Mouse (Mus musculus) C2C12 (cell line): ENCODE data around the gene Rap1gap2. TPM values are rescaled to one million over a fixed set of nuclear protein-coding genes. Genes with fewer than 3 reads are reported as not detected.

Experiments used
- H3K27me3 ChIP-seq: one replicate; pipeline ENCODE4 v1.6.1; 2011; ENCODE audit not compliant: control insufficient read depth, insufficient read depth, insufficient read length
- H3K36me3 ChIP-seq: one replicate; pipeline ENCODE4 v1.6.1; 2011; ENCODE audit not compliant: control insufficient read depth, insufficient read depth
- H3K4me3 ChIP-seq: one replicate; pipeline ENCODE4 v1.5.1; 2011; ENCODE audit warnings: mild to moderate bottlenecking, control low read depth; ENCODE audit not compliant: poor library complexity, insufficient read depth, severe bottlenecking
- H3K79me2 ChIP-seq: one replicate; pipeline ENCODE4 v1.6.1; 2011; ENCODE audit not compliant: control insufficient read depth, insufficient read depth
- H3K79me3 ChIP-seq: one replicate; pipeline ENCODE4 v1.6.1; 2011; ENCODE audit warnings: low read depth, control low read depth
- H3ac ChIP-seq: one replicate; pipeline ENCODE3; 2011; ENCODE audit warnings: low read depth; ENCODE audit not compliant: control insufficient read depth, insufficient read length
- CEBPB ChIP-seq: IDR thresholded peaks from one replicate; pipeline ENCODE4 v1.6.1; 2011; ENCODE audit warnings: low read depth, mild to moderate bottlenecking, control low read depth, moderate library complexity
- CTCF ChIP-seq: IDR thresholded peaks from one replicate; pipeline ENCODE4 v1.5.1; 2011; ENCODE audit not compliant: control insufficient read depth, insufficient read depth, insufficient read length
- FOSL1 ChIP-seq: IDR thresholded peaks from one replicate; pipeline ENCODE4 v1.8.0; 2011; ENCODE audit warnings: mild to moderate bottlenecking, low read length; ENCODE audit not compliant: poor library complexity, insufficient read depth, severe bottlenecking
- MAX ChIP-seq: IDR thresholded peaks from one replicate; pipeline ENCODE4 v1.6.1; 2011; ENCODE audit warnings: mild to moderate bottlenecking, control low read depth
- MYOD1 ChIP-seq: IDR thresholded peaks from one replicate; pipeline ENCODE4 v1.6.1; 2011; ENCODE audit warnings: low read depth; ENCODE audit not compliant: control insufficient read depth, insufficient read length
- MYOG ChIP-seq: IDR thresholded peaks from one replicate; pipeline ENCODE4 v1.6.1; 2011; ENCODE audit not compliant: control insufficient read depth, insufficient read length; ENCODE audit errors: extremely low read depth
- USF1 ChIP-seq: IDR thresholded peaks from one replicate; pipeline ENCODE4 v1.6.1; 2011; ENCODE audit warnings: low read depth, mild to moderate bottlenecking, control low read depth, moderate library complexity
- polyA plus RNA-seq: library from polyadenylated mRNA; unstranded; fragments of >200 nt; fragmentation: generic; extraction: Trizol; gene quantifications from one replicate; pipeline ENCODE4 v1.2.1, GENCODE M21; 2012; ENCODE audit warnings: missing spikeins

Rap1gap2 gene
- polyA plus RNA-seq, 1 experiment = 1.4 TPM

DNA sequence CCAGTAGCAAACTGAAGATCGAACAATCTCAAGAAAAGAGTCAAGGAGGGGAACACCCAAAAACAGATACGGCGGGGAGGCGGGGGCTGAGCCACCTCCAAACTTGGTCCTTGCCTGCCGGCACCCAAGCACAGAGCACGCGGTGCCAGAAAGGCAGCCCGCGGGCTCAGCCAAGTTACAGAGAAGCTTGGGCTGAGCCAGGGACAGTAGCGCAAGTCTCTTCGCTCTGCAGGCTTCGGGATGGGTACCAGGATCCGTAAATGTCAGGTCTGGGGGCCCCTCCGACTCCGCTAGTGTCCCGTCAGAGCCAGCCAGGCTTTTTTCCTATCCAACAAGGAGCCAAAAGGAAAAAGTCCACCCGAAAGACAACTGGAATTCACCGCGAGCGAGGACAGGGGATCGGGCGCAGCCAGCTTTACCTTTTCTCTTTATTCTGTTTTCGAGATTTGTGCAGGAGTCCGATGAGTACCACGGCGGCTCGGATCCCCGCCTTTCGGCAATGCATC, 88.7 kb downstream of the Rap1gap2 start:
- peaks cover 15% of the 10 kb centered on the region for H3K27me3 ChIP-seq
- H3K36me3 ChIP-seq = no peaks in the 10 kb centered on the region
- TF ChIP-seq MYOG = no peak
- TF ChIP-seq CEBPB = no peak
- TF ChIP-seq USF1 = no peak
- no peak for TF ChIP-seq CTCF

GRCm38 (mm10) chr11:74520201-74520600, 90.5 kb downstream of the Rap1gap2 start:
- no peaks in the 10 kb centered on the region for H3K79me3 ChIP-seq
- H3K79me2 ChIP-seq = no peaks in the 10 kb centered on the region
- H3K27me3 ChIP-seq = peaks cover 15% of the 10 kb centered on the region
- TF ChIP-seq MAX (no peak), MYOG (no peak), USF1 (no peak), FOSL1 (no peak), CEBPB (no peak), CTCF (no peak), MYOD1 (no peak)
- no peak overlapping the region for H3ac ChIP-seq
- H3K4me3 ChIP-seq = no peak overlapping the region
- no peaks in the 10 kb centered on the region for H3K36me3 ChIP-seq

More for the DNA sequence above, 88.7 kb downstream of the Rap1gap2 start:
- Histone ChIP-seq H3K4me3 (peak overlapping the region; percentile 30), H3ac (no peak overlapping the region), H3K79me3 (no peaks in the 10 kb centered on the region), H3K79me2 (no peaks in the 10 kb centered on the region)

GRCm38 (mm10) chr11:74516112-74516511, 94.6 kb downstream of the Rap1gap2 start:
- H3K79me3 ChIP-seq = no peaks in the 10 kb centered on the region
- no peaks in the 10 kb centered on the region for H3K36me3 ChIP-seq
- H3K4me3 ChIP-seq = no peak overlapping the region
- no peaks in the 10 kb centered on the region for H3K27me3 ChIP-seq
- TF ChIP-seq CTCF = no peak
- no peak for TF ChIP-seq CEBPB
- no peak for TF ChIP-seq USF1
- TF ChIP-seq MYOD1 = no peak
- TF ChIP-seq MAX = no peak
- no peak for TF ChIP-seq FOSL1
- no peak for TF ChIP-seq MYOG
- H3K79me2 ChIP-seq = no peaks in the 10 kb centered on the region
- no peak overlapping the region for H3ac ChIP-seq

DNA sequence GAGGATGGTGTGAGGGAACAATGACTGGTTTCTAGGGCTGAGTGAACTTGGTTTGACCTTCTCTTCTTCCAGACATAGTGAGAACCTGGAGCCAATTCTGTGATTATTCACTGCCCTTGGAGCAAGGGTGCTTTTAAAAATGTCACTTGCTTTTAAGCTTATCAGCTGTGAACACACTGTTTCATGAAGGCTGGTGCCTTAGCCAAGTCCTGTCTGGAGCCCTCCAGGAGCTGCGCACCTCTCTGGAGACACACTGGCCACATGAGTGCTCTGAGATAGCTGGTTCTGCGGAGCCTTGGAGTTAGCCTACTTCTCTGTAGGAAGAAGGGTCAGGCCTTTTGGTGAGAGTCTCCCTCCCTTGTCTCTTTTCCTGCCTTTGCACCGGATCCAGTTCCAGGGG, 95.7 kb downstream of the Rap1gap2 start:
- Histone ChIP-seq H3ac (no peak overlapping the region), H3K4me3 (no peak overlapping the region), H3K27me3 (peaks cover 7% of the 10 kb centered on the region), H3K36me3 (no peaks in the 10 kb centered on the region), H3K79me2 (no peaks in the 10 kb centered on the region), H3K79me3 (no peaks in the 10 kb centered on the region)
- TF ChIP-seq CTCF (no peak), MYOG (no peak), MAX (no peak)

DNA sequence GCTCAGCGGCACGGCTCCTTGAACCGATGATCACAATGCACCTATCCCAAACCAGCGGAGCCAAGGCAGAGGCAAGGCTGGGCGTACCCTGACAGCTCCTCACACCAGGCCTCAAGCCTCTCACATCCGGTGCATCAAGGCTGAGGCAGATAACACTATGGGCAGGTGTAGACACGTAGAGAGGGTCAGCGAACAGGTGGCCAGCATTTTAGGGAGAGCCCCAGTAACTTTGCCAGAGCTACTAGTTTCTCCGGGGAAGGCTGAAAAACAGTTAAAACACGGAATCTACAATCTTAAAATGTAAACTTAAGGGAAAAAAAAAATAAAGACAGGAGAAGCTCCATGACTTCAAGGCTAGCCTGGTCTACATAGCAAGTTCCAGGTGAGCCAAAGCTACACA, 98.1 kb downstream of the Rap1gap2 start:
- Histone ChIP-seq H3K79me2 (no peaks in the 10 kb centered on the region), H3K36me3 (no peaks in the 10 kb centered on the region), H3K79me3 (no peaks in the 10 kb centered on the region), H3K4me3 (no peak overlapping the region), H3K27me3 (peaks cover 13% of the 10 kb centered on the region), H3ac (no peak overlapping the region)
- TF ChIP-seq MYOG (no peak), MAX (no peak), CEBPB (no peak), MYOD1 (no peak), USF1 (no peak), FOSL1 (no peak), CTCF (no peak)

DNA sequence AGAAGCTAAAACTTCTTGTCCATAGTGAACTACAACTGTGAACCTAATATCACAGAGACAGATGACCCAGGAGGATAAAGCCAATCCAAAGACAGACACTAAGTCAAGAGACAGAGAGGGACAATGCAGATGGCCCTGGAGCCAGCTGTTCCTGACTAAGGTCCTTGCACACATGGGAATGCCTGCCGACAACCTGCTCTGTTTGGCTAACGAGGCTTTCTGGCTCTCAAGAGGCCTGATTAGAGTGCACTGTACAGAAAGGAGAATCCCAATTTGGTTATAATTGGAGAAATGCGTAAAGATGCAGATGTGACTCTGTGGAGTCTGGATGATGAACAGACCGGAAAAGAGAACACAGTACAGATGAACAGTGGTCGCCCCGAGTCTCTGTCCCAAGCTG, 104.4 kb downstream of the Rap1gap2 start:
- TF ChIP-seq FOSL1 (no peak), MAX (no peak), CEBPB (no peak), CTCF (no peak), USF1 (no peak), MYOG (no peak), MYOD1 (no peak)
- H3K36me3 ChIP-seq = no peaks in the 10 kb centered on the region
- no peak overlapping the region for H3K4me3 ChIP-seq
- peaks cover 21% of the 10 kb centered on the region for H3K27me3 ChIP-seq
- no peak overlapping the region for H3ac ChIP-seq
- no peaks in the 10 kb centered on the region for H3K79me2 ChIP-seq
- H3K79me3 ChIP-seq = no peaks in the 10 kb centered on the region
